Mouse (Mus musculus) brain, adult 10 weeks (tissue): Measurements from ENCODE around the gene Dgkd. TPM values are rescaled to one million over a fixed set of nuclear protein-coding genes. Genes with fewer than 3 reads are reported as not detected.

Source experiments
- polyA plus RNA-seq: library from polyadenylated mRNA; stranded (reverse); fragments of 350-450 nt; fragmentation: Illumina TruSeq; extraction: RNeasy Lipid Tissue Mini Kit (QIAGEN cat#74804); gene quantifications from one replicate; pipeline ENCODE4 v1.2.3, GENCODE M21; 2015; ENCODE audit warnings: low read depth, low replicate concordance

The Dgkd gene
- 47.6 TPM for polyA plus RNA-seq

GRCm38 (mm10) chr1:87852892-87853600 is at the start of gene Dgkd:
Dgkd (plus strand) TSS chr1:87853287.

DNA sequence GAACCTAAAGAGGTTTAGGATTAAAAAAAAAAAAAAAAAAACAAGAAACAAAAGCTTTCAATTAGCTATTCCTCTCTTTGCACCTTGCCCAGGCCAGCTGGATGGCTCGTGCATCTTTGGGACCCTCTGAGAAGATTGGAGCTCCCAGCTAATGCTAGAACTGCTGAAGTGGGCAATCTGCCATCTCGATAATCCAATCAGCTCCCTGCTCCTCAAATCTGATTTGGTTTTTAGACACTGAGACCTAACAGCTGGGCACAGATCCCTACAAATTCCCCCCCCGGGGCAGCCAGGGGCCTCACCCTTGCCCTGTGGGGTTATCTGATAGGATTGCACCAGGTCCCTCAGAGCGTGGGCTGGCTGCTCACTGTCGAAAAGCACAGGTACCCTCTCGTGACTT is 49.5 kb upstream of the Dgkd start, which contains the start of gene Sag:
TSS of gene Sag (plus strand) at position 105 of the 400 bp plus-strand sequence.

Other genes starting within 250 kb of the Dgkd start
- gene Inpp5d, start 233.0 kb upstream of the Dgkd start, polyA plus RNA-seq = 10.7 TPM
- 55.9 TPM for gene Atg16l1, start 97.4 kb upstream of the Dgkd start, polyA plus RNA-seq
- gene Sag, start 49.6 kb upstream of the Dgkd start, polyA plus RNA-seq = 3.3 TPM
- gene Usp40, start 155.3 kb downstream of the Dgkd start, polyA plus RNA-seq = 11.7 TPM
- gene Ugt1a10, start 202.1 kb downstream of the Dgkd start, polyA plus RNA-seq = not detected
- not detected for gene Ugt1a9, start 217.5 kb downstream of the Dgkd start, polyA plus RNA-seq
- not detected for gene Ugt1a8, start 234.5 kb downstream of the Dgkd start, polyA plus RNA-seq
- gene Ugt1a7c, start 241.8 kb downstream of the Dgkd start, polyA plus RNA-seq = 1.1 TPM
- not detected for gene Ugt1a6b, start 250.0 kb downstream of the Dgkd start, polyA plus RNA-seq